ENCODE assay signal across 8 mouse cellular contexts in genomic region chr11:3265291-3266078, GRCm38 (mm10). TPM values are rescaled to one million over a fixed set of nuclear protein-coding genes. Genes with fewer than 3 reads are reported as not detected.
A peak's percentile ranks its signal among the peaks of the same experiment; 100 is the strongest.
DNase-seq lines count a peak whose midpoint lies in the region; ATAC-seq and TF ChIP-seq lines count a peak whose summit lies in the region.

No protein-coding gene starts in this region.

- peak; percentile 75 for DNase-seq in heart, adult 11 months
- no peak for DNase-seq in heart, postnatal 10 days
- no peak for DNase-seq in CH12.LX (ENCODE audit: extremely low read depth)
- DNase-seq in embryonic facial prominence, embryonic 11.5 days (ENCODE audit: low spot score), result peak; percentile 79
- DNase-seq in hindbrain, postnatal 0 days (ENCODE audit: low spot score), result peak; percentile 32
- peak; percentile 75 for DNase-seq in mesoderm, embryonic 11.5 days (ENCODE audit: low read depth, low spot score)
- DNase-seq in thymus, postnatal 4 days, result no peak
- no peak for DNase-seq in adrenal gland, adult (ENCODE audit: inconsistent age in 2 of 2, low spot score in 1 of 2)

- no peak for TF ChIP-seq EP300 in CH12.LX (IDR thresholded peaks at IDR 0.05; ENCODE audit: low read length)

- peak overlapping the region; percentile 81 to 96 (median 92) for H3K4me3 ChIP-seq in CH12.LX (replicated peaks in 1 of 3; ENCODE audit: low read depth in 2 of 3, low read length in 2 of 3, poor library complexity in 1 of 3)
- H3K4me3 ChIP-seq in embryonic facial prominence, embryonic 11.5 days (ENCODE audit: low read depth, low read length), result peak overlapping the region; percentile 91
- peak overlapping the region; percentile 68 for H3K4me3 ChIP-seq in hindbrain, postnatal 0 days (ENCODE audit: low read length)

- 1% methylated on average over 26 of the region's 26 CpGs for WGBS in embryonic facial prominence, embryonic 11.5 days
- WGBS in hindbrain, postnatal 0 days, result under 1% methylated on average over 26 of the region's 26 CpGs

- ATAC-seq in embryonic facial prominence, embryonic 11.5 days (replicated peaks; ENCODE audit: insufficient number of reproducible peaks, low FRiP score, low TSS enrichment, low read depth), result peak; percentile 14; the same call in 1 of the 2 replicates
- no peak for ATAC-seq in hindbrain, postnatal 0 days

- peaks cover 0 to 37% of the 10 kb centered on the region in 2 experiments; a peak in 2 of 4 replicates for H3K4me1 ChIP-seq in CH12.LX (ENCODE audit: control insufficient read depth in 1 of 2, insufficient read depth in 2 of 2)
- H3K4me1 ChIP-seq in embryonic facial prominence, embryonic 11.5 days (ENCODE audit: control insufficient read depth, insufficient read depth, low read length), result no peaks in the 10 kb centered on the region
- peaks cover 4% of the 10 kb centered on the region; the same call in 1 of the 2 replicates for H3K4me1 ChIP-seq in hindbrain, postnatal 0 days (ENCODE audit: insufficient read depth, low read length)

- dilution Hi-C loops in CH12.LX (cut with MboI; ENCODE audit: extremely low pct_ligation_motif_present, extremely low pct_unique_long_range_greater_than_20kb, low sequenced_read_pairs), result no loop called here

- H3K4me2 ChIP-seq in CH12.LX (ENCODE audit: insufficient read depth, low read depth, poor library complexity, severe bottlenecking), result peak overlapping the region; percentile 99
- H3K4me2 ChIP-seq in embryonic facial prominence, embryonic 11.5 days (ENCODE audit: low read depth, low read length), result peak overlapping the region; percentile 45
- peak overlapping the region; percentile 76 for H3K4me2 ChIP-seq in hindbrain, postnatal 0 days (ENCODE audit: low read depth, low read length)

- TF ChIP-seq CTCF in CH12.LX (conservative IDR thresholded peaks at IDR 0.05 in 1 of 2, IDR thresholded peaks at IDR 0.05 in 1 of 2; ENCODE audit: low read depth in 2 of 2, low read length in 2 of 2), result no peak
- TF ChIP-seq CTCF in hindbrain, postnatal 0 days (IDR thresholded peaks at IDR 0.05; ENCODE audit: low read depth), result no peak

- H3K9ac ChIP-seq in CH12.LX (ENCODE audit: insufficient read depth, low read depth), result peak overlapping the region; percentile 77
- peak overlapping the region; percentile 97 for H3K9ac ChIP-seq in embryonic facial prominence, embryonic 11.5 days (replicated peaks; ENCODE audit: low read length)
- peak overlapping the region; percentile 92 for H3K9ac ChIP-seq in hindbrain, postnatal 0 days (replicated peaks; ENCODE audit: low read length)

- H3K79me2 ChIP-seq in CH12.LX (replicated peaks; ENCODE audit: control insufficient read depth, extremely low read depth, insufficient read depth, poor library complexity, severe bottlenecking), result peaks cover 39% of the 10 kb centered on the region

- intact Hi-C loops in heart, postnatal 10 days (cut with DNase I), result loop anchor here (1.0 kb wide), 1 partner anchor 24 kb away; no protein-coding TSS in a partner anchor

- no peak for TF ChIP-seq RAD21 in CH12.LX (IDR thresholded peaks at IDR 0.05; ENCODE audit: low read depth, low read length)

- no peak for TF ChIP-seq POLR2A in CH12.LX (IDR thresholded peaks at IDR 0.05; ENCODE audit: low read depth, low read length)

- peaks cover 3% of the 10 kb centered on the region for H3K27me3 ChIP-seq in CH12.LX (replicated peaks)
- H3K27me3 ChIP-seq in embryonic facial prominence, embryonic 11.5 days (ENCODE audit: control insufficient read depth, insufficient read depth, low read length), result no peaks in the 10 kb centered on the region
- no peaks in the 10 kb centered on the region for H3K27me3 ChIP-seq in hindbrain, postnatal 0 days (ENCODE audit: insufficient read depth, low read length)

- in situ Hi-C loops in CH12.LX (cut with MboI; ENCODE audit: low pct_ligation_motif_present, low pct_unique_long_range_greater_than_20kb, low sequenced_read_pairs), result no loop called here

- peaks cover 21 to 39% of the 10 kb centered on the region in 2 experiments for H3K36me3 ChIP-seq in CH12.LX (replicated peaks in 1 of 2; ENCODE audit: control insufficient read depth in 1 of 2, insufficient read depth in 1 of 2, low read length in 1 of 2)
- H3K36me3 ChIP-seq in embryonic facial prominence, embryonic 11.5 days (replicated peaks; ENCODE audit: control insufficient read depth, insufficient read depth, low read depth, low read length), result peaks cover 8% of the 10 kb centered on the region
- peaks cover 16% of the 10 kb centered on the region for H3K36me3 ChIP-seq in hindbrain, postnatal 0 days (ENCODE audit: insufficient read depth, low read length)

- peak overlapping the region; percentile 21 for H3K27ac ChIP-seq in CH12.LX (ENCODE audit: insufficient read depth, low read depth)
- peak overlapping the region; percentile 94 for H3K27ac ChIP-seq in embryonic facial prominence, embryonic 11.5 days (replicated peaks; ENCODE audit: low read depth, low read length)
- H3K27ac ChIP-seq in hindbrain, postnatal 0 days, result peak overlapping the region; percentile 89

- H3K9me3 ChIP-seq in CH12.LX (replicated peaks; ENCODE audit: low read length), result no peaks in the 10 kb centered on the region
- no peaks in the 10 kb centered on the region for H3K9me3 ChIP-seq in embryonic facial prominence, embryonic 11.5 days (replicated peaks; ENCODE audit: control insufficient read depth, low read length)
- H3K9me3 ChIP-seq in hindbrain, postnatal 0 days (ENCODE audit: low read length), result no peaks in the 10 kb centered on the region

TF ChIP-seq in CH12.LX, 34 proteins besides CTCF, POLR2A, EP300 and RAD21:
- 0 out of 2 replicates have a peak, but pooled peaks have one; percentile 27 for TF ChIP-seq CHD1 (IDR thresholded peaks at IDR 0.05; ENCODE audit: low read depth, low read length)
- TF ChIP-seq SIN3A (IDR thresholded peaks at IDR 0.05; ENCODE audit: low read length), result no peak
- no peak for TF ChIP-seq ZKSCAN1 (IDR thresholded peaks at IDR 0.05; ENCODE audit: borderline replicate concordance, low read depth, low read length)

RNA-seq across cellular contexts. Expression of gene Drg1, which starts 0.7 kb away (rescaled TPM):
- total RNA-seq in heart, postnatal 10 days (2021), result 10 to 100 TPM; 72.2 to 78.9 TPM
- total RNA-seq in CH12.LX (2012; rRNA removed) (158 and 189 TPM in 2 replicates), CH12.LX (2014; rRNA removed) (439 and 480 TPM in 2 replicates)
- polyA plus RNA-seq in CH12.LX (2012; ENCODE audit: insufficient read length, low read depth), result 249 and 267 TPM in 2 replicates
- 294 and 301 TPM in 2 replicates for polyA plus RNA-seq in embryonic facial prominence, embryonic 11.5 days (2014; fragmentation: Nextera tagmentation; extraction: Ambion mirVana)
- total RNA-seq in hindbrain, postnatal 0 days (2014; rRNA removed), result 62.3 and 73.1 TPM in 2 replicates
- 176 and 186 TPM in 2 replicates for polyA plus RNA-seq in hindbrain, postnatal 0 days (2015; fragmentation: Nextera tagmentation; extraction: Ambion mirVana)

RNA-seq across cellular contexts. Expression of gene Patz1, which starts 23.2 kb away (rescaled TPM):
- total RNA-seq in heart, postnatal 10 days (2021), result 10 to 100 TPM; 34.9 to 38.5 TPM
- total RNA-seq in CH12.LX (2012; rRNA removed) (29.5 and 30.5 TPM in 2 replicates), CH12.LX (2014; rRNA removed) (30.8 and 31.5 TPM in 2 replicates)
- 35.3 and 37.4 TPM in 2 replicates for polyA plus RNA-seq in CH12.LX (2012; ENCODE audit: insufficient read length, low read depth)
- 72.6 and 73.2 TPM in 2 replicates for polyA plus RNA-seq in embryonic facial prominence, embryonic 11.5 days (2014; fragmentation: Nextera tagmentation; extraction: Ambion mirVana)
- total RNA-seq in hindbrain, postnatal 0 days (2014; rRNA removed), result 89.6 and 97.1 TPM in 2 replicates
- polyA plus RNA-seq in hindbrain, postnatal 0 days (2015; fragmentation: Nextera tagmentation; extraction: Ambion mirVana), result 38.8 and 40.4 TPM in 2 replicates

Comparison
In these comparisons a context has a peak if more than half of its experiments do, and no peak if none do; other contexts are left out.
1. DNase-seq: peak in heart, adult 11 months (single experiment), embryonic facial prominence, embryonic 11.5 days (single experiment), hindbrain, postnatal 0 days (single experiment) and mesoderm, embryonic 11.5 days (single experiment); none in heart, postnatal 10 days (0 of 2), CH12.LX (single experiment), thymus, postnatal 4 days (single experiment) and adrenal gland, adult (0 of 2).
2. H3K27ac ChIP-seq: peak in every context shown above with its lines; median percentile 94 in embryonic facial prominence, embryonic 11.5 days; 89 in hindbrain, postnatal 0 days; 21 in CH12.LX.
3. H3K4me2 ChIP-seq: peak in every context shown above with its lines; median percentile 99 in CH12.LX; 76 in hindbrain, postnatal 0 days; 45 in embryonic facial prominence, embryonic 11.5 days.
4. Peak in every context shown above with its lines, with median percentiles within 50 percentile points of each other: H3K4me3 ChIP-seq and H3K9ac ChIP-seq.